Mouse (Mus musculus): ENCODE results near the gene Oscar.
A peak's percentile ranks its signal among the peaks of the same experiment; 100 is the strongest.
"Not testable (repeated sequence)": the region's sequence is repeated elsewhere in the genome, so short reads cannot be mapped to it uniquely, and the experiment has no call there.

The Oscar gene

DNA sequence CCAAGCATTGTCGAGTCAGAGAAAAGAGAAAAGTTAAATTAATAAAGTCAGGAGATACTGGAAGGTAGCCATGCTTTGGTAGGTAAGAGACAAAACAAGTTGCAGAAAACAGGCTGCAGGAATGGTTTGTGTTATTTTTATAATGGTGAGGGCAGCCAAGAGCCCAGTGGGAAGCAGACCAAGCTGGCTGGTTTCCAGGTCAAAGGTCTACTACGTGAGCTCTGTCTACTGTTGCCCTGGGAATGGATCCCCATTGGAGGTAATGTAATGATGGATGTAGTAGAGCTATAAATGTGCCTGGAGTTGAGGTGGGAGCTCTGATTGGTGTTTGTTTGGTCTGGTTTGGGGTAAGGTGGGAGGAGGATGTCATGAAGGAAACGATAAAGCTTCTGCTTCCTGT, 6.9 kb downstream of the Oscar start:
- DNase-seq: peak; percentile 46

DNA sequence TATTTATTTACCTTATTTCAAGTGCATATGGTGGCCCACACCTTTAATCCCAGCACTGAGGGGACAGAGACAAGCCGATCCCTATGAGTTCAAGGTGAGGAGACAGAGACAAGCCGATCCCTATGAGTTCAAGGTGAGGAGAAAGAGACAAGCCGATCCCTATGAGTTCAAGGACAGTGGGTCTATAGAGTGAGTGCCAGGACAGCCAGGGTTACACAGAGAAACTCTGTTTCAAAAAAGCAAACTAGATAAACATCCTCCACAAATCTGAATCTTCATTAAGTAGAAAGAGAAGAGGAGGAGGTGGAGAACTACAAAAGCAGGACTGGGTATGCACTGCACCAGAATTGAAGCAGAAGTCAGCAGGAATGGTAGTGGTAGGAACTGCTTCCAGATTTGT, 7.3 kb downstream of the Oscar start:
- no peak for DNase-seq

DNA sequence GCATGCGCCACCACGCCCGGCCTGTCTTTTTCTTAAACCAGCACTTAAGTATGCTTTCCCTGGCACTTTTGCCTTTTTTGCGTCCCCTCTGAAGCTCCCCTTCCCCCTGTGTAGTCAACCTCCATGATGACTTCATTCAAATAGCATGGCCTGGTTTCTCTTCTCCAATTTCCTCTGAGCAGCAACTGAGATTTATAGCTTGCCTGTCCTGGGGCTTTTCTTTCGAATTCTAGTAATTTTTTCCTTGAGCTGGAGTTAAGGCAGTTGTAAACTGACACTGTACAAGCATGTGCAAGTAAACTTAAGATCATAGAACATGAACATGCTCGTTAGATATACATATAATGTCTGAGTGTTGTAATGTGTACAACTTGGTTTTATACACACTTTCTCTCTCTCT, 8.6 kb downstream of the Oscar start:
- DNase-seq: no peak

DNA sequence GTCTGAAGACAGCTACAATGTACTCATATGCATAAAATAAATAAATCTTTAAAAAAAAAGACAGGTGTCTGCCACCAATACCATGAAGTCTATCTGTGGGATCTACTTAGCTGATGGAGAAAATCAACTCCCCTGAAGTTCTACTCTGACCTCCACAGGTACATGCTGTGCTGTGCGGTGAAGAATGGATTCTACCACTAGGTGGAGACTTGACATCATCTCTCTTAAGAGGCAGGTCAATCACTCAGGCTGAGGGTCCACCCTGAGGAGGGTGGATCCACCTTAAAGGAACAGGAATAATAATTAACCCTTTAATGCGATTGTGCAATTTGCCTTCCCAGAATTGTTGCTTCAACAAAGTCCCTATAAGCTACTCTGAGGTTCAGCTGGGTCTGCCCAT, 9.2 kb downstream of the Oscar start:
- DNase-seq: peak; percentile 32

DNA sequence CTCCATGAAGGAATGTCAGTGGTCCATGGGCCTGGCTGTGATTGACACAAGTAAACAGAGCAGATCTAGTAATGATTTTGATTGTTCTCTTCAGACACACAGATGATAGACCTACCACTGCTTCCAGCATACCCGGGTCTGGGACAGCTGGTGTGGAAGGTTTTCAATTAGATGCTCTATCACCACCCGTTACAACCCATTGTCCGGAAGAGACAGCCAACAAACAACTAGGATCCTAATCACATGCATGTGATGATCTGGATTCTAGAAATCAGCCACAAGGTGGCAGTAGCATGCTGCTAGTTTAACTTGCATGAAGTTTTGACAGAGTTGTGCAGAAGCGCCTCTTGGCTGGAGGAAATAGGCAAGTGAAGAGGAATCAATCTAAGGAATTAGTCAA, 14.8 kb downstream of the Oscar start:
- DNase-seq: peak; percentile 77

DNA sequence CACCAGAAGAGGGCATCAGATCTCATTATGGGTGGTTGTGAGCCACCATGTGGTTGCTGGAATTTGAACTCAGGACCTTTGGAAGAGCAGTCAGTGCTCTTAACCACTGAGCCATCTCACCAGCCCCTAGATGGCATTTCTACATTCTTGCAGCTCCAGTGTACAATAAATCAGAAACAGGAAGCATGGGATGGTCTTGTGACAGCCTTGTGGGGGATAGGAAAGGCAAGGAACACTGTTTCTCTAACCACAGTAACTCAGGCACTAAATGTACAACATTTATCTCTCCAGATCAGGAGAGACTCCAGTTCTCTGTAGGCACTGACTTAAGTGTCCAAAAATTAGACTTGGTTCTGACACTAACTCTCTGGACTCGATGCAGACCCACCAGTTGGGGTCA, 18.2 kb downstream of the Oscar start:
- DNase-seq: not testable (repeated sequence)

DNA sequence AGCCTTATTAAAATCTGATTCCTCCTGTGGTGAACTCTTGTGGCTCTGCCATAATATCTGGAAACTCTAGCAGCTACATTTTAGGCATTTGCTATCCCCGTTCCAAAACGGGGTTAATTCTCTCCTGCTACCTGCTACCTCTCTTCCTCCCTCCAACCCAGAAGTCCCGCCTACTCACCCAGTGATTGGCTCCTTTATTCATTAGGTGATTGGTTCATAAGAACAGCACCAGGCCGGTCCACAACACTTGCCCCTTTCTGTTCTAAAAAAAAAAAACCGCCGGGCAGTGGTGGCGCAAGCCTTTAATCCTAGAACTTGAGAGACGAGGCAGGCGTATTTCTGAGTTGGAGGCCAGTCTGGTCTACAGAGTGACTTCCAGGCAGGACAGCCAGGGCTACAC, 20.8 kb downstream of the Oscar start:
- peak; percentile 12 for DNase-seq

DNA sequence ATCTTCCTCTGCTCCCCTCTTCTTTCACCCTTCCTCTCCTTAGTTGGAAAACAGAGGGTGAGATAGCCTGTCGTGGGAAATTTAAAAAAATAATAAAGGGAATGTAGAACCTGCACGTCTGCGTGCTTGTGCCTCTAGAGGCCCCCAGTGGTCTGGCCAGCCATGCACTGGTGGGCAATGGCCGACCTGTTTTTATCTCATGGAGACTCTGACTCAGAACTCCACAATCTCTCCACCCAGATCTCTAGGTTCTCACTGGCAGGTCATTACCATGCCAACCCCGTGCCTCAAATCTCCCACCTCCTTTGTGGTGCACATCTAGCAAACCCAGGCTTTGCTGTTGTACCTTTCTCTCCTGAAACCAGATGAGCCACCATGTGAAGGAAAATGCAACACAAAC, 21.3 kb downstream of the Oscar start:
- no peak for DNase-seq

DNA sequence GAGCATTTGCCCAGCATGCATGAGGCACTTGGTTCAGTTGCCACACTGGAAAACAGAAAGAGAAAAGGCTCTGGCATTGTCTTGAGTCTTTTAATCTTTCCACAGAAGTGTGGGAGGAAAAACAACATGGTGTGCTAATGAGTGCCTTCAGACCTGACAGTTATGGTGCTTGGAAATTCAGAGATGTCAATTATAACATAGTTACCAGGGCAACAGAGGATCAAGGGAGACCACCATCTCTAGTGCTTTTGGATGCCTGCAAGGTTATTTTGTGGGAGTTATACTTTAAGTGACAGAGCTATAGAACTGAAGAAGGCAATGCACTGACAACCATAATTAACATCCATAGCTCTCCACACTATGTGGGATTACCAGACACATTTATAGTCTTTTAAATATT, 22.1 kb downstream of the Oscar start:
- DNase-seq: no peak

DNA sequence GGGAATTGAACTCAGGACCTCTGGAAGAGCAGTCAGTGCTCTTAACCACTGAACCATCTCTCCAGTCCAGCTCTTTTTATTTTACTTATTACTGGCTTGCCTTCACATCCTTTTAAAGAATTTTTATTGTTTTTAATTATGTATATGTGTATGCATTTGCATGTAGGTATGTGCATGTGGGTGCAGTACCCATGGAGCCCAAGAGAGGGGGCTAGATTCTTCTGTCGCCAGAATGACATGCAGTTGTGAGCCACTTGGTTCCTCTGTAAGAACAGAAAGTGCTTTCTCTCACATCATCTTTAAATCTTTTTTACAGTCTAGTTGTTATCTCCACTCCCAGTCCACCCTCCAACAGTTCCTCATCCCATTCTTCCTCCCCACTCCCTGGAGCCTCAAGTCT, 24.4 kb downstream of the Oscar start:
- DNase-seq: no peak

DNA sequence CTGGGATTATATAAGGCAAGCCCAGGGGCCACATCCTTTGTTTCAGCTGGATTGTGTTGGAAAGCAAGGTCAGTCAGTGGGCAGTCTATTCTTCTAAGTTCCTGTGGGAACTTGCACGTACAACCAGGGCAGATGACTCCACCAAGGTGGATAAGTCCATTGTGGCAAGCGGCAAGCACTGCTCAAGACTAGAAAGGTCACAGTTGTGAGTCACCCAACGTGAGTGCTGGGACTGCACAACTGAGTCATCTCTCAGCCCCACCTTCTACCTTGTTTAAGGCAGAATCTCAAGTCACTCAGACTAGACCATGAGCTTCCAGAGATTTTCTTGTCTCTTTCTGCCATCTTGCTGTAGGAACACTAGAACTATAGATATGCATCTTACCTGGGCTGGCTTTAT, 25.4 kb downstream of the Oscar start:
- DNase-seq: no peak

DNA sequence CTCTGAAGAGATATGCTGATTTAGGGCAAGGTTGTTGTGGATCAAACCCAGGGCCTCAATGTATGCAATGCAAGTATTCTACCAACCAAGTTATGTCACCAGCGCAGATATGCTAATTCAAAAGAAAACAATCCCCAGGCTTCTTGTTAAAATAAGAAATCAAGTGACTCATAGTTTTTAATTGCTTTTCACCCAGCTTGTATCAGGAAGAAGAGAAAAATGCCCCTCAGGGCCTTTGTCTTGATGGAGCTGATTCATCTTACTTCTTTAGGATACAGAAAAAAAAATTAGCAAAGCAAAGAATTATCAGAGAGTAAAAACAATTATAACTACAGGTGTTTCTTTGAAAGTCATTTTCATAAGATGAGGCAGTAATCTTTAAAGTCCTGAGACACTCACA, 28.7 kb downstream of the Oscar start:
- no peak for DNase-seq

DNA sequence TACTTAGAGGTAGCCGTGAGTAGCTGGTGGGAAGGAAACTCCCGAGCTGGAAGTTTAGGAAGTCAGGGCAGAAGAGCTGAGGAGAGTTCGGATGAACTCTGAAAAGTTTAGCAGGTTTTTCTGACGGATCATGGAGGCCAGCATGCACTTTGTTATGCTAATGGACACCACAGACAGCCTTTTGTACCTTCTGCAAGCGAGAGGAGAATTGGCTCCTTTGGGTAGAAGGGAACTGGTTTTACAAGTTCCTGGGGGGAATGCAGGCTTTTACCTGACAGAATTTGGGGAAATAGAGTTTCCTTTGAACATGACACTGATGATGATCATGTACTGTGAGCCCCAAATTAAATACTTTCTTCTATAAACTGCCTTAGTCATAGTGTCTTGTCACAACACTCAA, 29.7 kb downstream of the Oscar start:
- no peak for DNase-seq

DNA sequence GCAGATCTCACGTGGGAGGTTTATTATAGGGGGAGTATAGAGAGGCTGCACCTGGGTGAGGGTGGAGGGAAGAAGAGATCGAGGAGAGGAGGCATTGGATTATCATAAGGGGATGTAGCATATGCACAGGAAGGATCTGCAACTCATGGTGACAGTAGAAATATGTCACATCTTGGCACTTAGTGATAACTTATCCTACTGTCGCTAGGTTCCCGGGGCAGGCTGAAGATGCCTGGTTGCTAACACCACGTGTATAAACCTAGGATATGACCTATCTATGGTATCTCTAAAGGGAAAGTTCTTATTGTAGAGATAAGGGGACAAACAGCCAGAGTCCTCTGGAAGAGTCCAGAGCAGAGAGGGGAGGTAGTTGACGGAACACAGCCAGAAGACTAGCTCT, 30.2 kb downstream of the Oscar start:
- no peak for DNase-seq

DNA sequence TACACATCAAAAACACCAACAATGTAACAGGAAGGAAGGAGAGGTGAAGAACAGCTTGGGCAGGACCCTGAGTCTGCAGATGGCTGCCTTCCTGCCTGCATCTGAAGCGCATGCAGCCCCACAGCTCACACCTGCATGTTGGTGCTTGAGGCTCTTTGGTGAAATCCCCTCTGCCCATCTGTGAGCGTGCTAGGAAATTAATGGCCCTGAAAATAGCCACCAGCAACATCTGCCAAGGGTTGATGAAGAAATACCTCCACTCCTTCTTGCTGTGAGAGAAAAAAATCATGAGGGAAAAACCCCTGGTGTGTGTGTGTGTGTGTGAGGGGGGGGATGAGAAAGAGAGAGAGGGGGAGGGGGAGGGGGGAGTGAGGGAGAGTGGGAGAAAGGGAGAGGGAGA, 35.9 kb downstream of the Oscar start:
- DNase-seq: no peak

DNA sequence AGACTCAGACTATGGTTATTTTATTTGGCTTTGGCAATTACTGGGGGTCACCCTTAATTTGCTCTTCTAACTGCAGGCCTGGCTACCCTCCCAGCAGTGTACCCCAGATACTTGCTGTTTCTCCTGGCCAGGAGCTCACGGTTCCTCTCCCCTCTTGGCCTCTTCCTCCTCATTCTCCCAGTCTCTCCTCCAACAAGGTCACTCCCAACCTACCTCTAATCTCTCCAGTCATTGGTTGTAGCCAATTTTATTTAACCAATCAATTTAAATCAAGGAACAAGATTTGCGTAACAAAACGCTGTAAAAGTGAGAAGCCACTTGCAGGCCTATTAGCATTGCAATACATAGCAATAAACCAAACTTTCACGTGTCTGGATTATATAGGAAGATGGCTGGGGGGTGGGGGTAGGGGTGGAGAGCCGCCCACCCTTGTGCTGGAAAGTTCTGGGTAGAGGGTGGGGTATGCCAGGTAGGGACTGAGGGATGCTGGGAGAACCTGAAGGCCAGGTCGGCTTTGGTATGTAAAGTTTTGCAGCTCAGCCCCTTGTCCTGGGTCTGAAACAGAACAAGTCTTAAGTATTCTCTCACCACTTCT, 36.9 kb downstream of the Oscar start:
- DNase-seq: no peak

DNA sequence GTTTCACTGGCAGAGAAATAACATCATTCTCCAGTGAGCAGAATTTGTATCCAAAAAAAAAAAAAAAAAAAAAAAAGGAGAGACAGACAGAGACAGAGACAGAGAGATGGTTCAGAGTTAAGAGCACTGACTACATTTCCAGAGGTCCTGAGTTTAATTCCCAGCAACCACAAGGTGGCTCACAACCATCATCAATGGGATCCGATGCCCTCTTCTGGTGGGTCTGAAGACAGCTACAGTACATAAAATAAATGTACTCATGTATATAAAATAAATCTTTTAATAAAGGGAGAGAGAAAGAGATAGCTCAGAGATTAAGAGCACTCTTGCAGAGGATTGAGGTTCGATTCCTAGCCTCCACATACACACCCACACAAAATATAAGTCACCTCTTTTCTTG, 37.8 kb downstream of the Oscar start:
- DNase-seq: no peak

DNA sequence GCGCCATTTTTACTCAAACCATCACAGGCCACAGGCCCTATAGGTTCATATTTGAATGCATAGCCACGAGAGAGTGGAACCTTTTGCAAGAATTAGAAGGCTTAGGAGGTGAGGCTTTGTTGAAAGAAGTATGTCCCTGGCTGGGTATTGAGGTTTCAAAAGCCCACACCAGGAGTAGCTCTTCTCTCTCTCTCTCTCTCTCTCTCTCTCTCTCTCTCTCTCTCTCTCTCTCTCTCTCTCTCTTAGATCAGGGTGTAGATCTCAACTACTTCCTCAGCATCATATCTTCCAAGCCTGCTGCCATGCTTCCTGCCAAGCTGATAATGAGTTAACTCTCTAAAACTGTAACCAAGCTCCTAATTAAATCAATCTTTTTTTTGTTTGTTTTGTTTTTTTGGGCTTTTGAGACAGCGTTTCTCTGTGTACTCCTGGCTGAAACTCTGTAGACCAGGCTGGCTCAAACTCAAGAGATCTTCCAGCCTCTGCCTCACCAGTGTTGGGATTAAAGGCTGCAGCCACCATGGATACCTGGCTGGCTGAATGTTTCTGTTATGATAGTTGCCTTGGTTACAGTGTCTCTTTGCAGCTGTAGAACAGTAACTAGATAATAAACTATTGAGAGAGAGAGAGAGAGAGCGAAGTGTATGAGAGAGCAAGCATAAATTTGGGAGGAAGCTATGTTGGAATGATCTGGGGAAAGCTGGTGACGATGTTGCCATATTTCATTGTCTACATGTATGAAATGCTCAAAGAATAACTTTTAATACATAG, 39.4 kb downstream of the Oscar start:
- no peak for DNase-seq

DNA sequence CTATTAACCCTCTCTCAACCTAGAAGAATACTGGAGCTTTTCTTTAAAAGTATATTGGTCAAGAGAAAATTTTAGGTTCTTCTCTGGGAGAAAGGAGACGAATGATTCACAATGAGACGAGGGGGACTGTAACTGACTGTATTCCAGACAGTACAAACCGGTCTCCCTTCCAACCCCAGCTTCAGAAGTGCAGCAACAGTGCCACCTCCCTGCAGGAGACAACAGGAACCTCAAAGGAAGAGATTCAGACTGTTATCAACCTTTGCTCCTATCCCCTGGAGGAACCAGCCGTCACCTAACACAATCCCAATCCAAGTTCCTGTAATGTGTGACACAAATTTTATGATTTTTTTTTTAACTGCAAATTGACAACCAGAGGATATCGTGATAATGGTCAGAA, 41.7 kb downstream of the Oscar start:
- no peak for DNase-seq

DNA sequence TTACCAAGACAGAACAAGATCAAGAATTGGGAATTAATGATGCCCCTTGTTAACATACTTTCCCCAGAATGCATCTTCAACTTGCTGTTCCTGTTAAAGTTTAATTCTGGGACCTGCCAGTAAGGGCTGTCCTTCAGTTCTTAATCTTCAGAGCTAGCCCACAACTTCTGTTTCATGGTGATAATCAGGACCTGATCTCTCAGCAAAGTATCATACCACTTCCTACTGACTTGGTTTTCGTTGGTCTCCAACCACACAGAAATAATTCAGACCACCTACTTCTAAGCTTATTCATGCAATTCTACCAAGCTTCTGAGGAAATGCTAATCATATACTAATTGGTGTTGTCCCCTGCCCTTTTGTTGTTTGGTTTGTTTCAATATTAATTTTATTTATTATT, 44.1 kb downstream of the Oscar start:
- no peak for DNase-seq

DNA sequence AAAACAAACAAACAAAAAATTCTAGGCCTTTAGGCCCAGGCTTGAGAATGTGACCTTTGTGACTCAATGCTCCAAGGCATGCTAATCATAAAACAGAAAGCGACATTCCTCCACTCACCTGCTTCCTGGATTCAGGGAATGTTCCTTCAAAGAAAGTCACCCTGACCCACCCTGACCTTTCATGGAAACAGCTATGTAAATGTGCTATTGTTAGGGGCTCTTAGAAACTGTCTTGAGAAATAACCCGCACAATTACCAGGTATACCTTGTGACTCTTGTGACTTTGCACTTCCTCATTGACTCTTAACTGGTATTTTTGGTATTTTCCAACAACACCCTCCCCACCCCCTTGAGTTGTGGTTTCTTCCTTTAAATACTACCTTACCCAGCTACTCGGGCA, 45.4 kb downstream of the Oscar start:
- DNase-seq: not testable (repeated sequence)

DNA sequence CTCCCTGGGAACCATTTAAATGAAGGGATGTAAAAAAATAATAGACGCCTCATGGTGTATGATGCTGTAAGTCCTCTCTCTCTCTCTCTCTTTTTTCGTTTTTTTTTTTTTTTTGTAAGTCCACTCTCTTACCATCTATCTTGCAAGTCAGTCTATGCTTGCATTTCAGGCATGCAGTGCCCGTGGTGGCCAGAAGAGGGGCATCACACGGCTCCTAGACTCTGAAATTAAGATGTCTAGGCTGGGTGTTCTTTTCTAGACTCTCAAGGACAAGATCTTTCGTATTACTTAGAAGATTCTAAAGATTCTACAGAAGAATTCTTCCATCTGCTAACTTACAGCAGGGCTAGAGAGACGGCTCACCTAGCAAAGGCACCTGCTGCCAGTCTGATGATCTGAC, 46.2 kb downstream of the Oscar start:
- no peak for DNase-seq

DNA sequence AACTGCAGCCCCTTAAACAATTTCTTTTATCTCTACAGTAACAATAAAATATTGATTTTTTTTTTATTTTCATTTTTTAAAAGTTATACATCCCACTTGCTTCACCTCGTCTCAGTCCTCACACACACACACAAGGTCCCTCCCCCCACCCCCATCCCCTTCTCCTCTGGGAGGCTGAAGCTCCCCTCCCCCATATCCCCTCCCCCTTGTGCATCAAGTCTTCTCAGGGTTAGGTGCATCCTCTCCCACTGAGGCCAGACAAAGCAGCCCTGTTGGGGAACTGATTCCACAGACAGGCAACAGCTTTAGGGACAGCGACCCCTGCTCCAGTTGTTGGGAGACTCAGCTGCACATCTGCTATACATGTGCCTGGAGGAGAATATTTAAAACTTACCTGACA, 48.6 kb downstream of the Oscar start:
- DNase-seq: no peak

All from lung, postnatal 14 days (tissue).